Mouse (Mus musculus): Measurements from ENCODE around the gene Lcn2.
"Not testable (repeated sequence)": the region's sequence is repeated elsewhere in the genome, so short reads cannot be mapped to it uniquely, and the experiment has no call there.

The Lcn2 gene

DNA sequence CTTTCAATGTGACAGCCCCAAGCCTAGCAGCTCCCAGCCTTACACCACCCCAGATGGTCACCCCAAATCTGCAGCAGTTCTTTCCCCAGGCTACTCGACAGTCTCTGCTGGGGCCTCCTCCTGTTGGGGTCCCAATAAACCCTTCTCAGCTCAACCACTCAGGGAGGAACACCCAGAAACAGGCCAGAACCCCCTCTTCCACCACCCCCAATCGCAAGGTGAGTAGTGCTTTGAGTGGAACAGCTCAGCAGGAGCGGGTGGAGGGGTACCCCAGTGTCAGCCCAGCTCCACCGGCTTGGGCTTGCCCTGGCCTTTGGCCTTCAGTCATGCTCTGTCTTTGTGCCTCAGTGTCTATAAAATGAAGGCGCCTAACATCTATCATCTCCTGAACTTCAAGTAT is 20.7 kb downstream of the Lcn2 start:
- no peak for DNase-seq (ENCODE audit: low read depth)

GRCm38 (mm10) chr2:32364121-32364520 is 23.9 kb downstream of the Lcn2 start:
- DNase-seq (ENCODE audit: low read depth), result no peak

GRCm38 (mm10) chr2:32363376-32364106 is 24.5 kb downstream of the Lcn2 start:
- peak; percentile 89 for DNase-seq (ENCODE audit: low read depth)

DNA sequence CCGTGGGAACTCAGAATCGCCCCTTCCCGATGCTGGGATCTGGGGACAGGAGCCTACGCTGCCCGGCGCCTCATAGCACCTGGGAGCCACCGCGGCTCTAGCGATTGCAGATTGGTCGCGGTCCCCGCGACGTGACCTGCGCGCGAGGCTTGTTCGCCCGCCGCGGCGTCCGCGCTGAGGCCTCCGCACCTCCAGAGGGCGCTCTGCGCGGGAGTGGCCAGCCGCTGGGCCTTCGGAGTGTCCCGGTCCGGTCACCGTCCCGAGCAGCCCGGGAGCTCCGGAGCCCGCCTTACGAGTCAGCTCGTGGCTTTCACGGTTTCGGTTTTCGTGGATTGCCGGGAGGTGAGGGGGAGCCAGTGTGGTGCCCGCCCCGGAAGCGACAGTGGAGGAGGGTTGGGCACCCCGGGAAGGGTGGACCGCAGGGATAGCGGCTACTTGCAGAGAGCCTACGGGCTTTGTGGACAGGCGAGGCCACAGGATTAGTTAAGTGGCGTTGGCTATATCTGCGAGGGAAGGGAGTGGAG is 25.2 kb downstream of the Lcn2 start:
- peak; percentile 90 for DNase-seq (ENCODE audit: low read depth)

DNA sequence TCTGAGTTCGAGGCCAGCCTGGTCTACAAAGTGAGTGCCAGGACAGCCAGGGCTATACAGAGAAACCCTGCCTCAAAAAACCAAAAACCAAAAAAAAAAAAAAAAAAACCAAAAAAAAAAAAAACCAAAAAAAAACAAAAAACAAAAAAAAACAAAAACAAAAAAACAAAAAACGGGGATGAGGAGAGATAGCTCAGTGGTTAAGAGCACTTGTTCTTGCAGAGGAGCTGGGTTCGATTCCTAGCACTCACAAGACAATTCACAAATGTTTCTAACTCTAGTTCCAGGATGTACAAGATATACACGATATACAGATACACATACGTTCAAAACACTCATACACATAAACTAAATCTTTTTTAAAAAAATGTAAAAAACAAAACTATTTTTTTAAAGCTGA is 25.8 kb downstream of the Lcn2 start:
- DNase-seq (ENCODE audit: low read depth), result not testable (repeated sequence)

GRCm38 (mm10) chr2:32361437-32361836 is 26.6 kb downstream of the Lcn2 start:
- DNase-seq (ENCODE audit: low read depth), result no peak

DNA sequence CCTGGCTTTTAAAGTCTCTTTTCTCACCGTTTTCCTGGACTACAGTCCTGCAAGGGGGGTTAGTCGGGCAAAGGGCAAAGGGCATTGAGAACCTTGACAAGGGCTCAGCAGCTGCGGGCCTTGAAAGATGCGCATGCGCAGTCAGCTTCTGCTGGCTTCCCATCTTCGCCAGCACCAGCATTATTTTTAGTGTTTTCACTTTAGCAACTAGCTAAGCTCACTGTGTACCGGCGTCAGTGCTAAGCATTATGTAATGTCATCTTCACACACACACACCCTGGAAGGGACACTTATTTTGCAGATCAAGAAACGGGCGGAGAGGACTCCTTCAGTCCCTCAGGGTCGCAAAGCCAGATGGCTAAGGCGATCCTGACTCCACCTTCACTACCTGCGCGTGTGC is 27.3 kb downstream of the Lcn2 start:
- DNase-seq (ENCODE audit: low read depth), result peak; percentile 21

- DNase-seq (ENCODE audit: low read depth), result no peak
Measured at GRCm38 (mm10) chr2:32358381-32358780, 29.7 kb downstream of the Lcn2 start.

GRCm38 (mm10) chr2:32357710-32358109 is 30.3 kb downstream of the Lcn2 start:
- DNase-seq (ENCODE audit: low read depth), result no peak

DNA sequence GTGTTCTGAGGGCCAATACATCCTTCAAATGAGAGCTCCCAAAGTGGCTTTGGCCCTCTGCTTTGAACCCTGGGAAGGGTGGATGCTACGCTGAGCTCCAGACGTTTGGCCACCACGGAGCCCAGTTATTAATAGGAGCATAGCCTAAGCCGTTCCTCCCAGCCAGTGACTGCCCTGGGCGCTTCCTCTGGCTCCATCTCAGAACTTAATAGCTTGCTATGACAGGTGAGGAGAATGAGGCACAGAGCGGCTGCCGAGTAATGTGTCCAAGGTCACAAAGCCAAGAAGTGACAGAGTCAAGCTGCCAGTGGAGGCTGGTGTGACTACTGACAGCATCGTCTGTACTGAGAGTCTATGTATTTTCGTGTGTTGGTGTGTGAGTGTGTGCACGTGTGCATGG is 31.8 kb downstream of the Lcn2 start:
- no peak for DNase-seq (ENCODE audit: low read depth)

DNA sequence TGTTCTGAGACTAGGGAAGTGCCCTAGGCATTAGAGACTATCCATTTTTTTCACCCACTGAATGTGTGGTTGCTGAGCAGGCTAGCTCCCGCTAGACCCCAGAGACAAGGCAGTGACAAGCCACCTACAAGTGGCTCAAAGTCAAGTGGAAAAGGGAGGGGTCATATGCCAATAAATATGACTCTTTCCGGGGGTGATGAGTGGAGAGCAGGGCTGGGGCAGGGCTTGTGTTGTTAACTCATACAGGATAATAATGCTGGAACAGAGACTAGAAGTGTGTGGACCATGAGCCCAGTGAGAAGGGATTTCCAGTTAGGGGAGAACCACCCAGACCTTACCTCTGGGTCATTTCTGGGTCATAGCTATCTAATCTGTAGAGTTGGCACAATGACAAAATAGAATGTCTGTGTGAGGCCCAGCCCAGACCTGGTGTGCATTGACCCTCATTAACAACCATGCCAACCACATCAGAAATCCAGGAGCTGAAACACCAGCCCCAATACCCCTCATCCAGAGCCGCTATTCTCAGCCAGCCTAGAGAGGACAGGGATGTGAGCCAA is 33.6 kb downstream of the Lcn2 start:
- DNase-seq (ENCODE audit: low read depth), result no peak

- DNase-seq (ENCODE audit: low read depth), result no peak
Measured at GRCm38 (mm10) chr2:32353836-32354235, 34.2 kb downstream of the Lcn2 start.

- peak; percentile 77 for DNase-seq (ENCODE audit: low read depth)
Measured at GRCm38 (mm10) chr2:32353007-32353542, 35.0 kb downstream of the Lcn2 start, which contains the start of gene Dnm1. Dnm1 (minus strand) TSS chr2:32353338.

GRCm38 (mm10) chr2:32352151-32353006 is 35.7 kb downstream of the Lcn2 start, which contains the start of gene Ciz1:
Ciz1 (plus strand) TSS chr2:32352327.
- peak; percentile 47 for DNase-seq (ENCODE audit: low read depth)

DNA sequence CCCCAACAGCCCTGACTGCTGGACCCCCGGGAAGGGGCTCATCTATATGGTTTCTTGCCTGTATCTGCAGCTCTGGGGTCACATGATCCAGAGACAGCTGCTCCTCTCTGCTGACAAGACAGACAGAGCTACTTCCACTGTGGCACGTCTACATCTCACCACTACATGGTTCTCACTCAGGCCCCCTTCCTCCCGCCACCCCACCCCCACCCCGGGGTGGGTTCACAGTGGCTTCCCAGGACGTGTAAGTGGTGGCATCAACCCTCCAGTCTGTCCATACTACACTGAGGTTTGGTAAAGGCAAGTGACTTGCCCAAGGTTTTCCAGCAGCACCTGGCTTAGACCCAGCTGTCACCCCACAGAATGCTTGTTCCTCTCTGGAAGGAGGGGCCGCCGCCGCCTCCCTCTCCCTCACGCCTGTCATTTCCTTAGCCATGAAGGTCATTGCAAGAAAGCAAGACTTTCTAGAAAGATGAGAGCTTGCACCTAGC is 36.5 kb downstream of the Lcn2 start:
- DNase-seq (ENCODE audit: low read depth), result peak; percentile 39

DNA sequence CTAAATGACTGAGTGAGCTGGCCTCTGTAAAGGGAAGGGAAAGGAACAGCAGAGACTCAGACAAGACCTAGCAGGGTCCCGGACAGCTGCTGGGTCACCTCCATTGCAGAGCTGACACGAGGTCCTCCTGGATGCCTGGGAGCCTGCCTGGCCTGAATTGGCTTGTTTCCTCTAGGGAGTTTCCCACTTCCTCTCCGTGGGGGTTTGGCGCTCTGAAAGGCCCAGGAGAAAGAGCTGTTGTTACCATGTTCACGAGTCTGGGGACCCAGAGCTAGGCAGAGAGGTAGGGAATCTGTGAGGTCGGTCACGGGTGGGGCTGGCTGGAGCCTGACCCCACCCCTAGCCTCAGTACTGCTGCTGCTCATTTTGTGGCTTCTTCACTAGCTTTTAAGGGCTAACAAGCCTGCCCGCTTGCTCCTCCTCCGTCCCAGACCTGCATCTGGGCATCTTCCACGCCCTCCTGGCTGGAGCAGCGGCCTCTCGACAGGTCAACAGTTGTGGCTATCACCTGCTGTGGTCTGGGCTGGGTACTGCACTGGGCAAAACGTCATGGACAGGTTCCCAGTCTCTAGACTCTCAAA is 37.5 kb downstream of the Lcn2 start:
- DNase-seq (ENCODE audit: low read depth), result no peak

GRCm38 (mm10) chr2:32349625-32350255 is 38.3 kb downstream of the Lcn2 start:
- DNase-seq (ENCODE audit: low read depth), result no peak

DNA sequence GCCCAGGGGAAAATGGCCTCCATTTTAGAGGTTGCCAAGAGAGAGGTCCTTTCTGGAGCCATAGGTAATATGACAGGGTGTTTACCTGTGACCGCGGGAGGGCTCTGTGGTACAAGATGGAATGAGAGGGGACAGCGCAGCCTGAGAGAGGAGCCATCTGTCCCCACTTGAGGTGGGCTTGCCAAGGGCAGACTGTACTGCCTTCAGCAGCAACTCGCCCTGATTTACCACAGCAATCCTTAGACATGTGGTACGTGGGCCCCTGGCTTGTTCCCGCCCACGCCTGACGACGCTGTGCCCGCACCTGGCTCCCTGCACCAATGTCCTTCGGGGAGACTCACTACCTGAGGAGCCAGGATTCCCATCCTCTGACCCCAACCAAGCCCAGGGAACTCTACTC is 39.7 kb downstream of the Lcn2 start:
- DNase-seq (ENCODE audit: low read depth), result no peak

- no peak for DNase-seq (ENCODE audit: low read depth)
Measured at GRCm38 (mm10) chr2:32347019-32347418, 41.0 kb downstream of the Lcn2 start.

- no peak for DNase-seq (ENCODE audit: low read depth)
Measured at GRCm38 (mm10) chr2:32344598-32345321, 43.3 kb downstream of the Lcn2 start.

DNA sequence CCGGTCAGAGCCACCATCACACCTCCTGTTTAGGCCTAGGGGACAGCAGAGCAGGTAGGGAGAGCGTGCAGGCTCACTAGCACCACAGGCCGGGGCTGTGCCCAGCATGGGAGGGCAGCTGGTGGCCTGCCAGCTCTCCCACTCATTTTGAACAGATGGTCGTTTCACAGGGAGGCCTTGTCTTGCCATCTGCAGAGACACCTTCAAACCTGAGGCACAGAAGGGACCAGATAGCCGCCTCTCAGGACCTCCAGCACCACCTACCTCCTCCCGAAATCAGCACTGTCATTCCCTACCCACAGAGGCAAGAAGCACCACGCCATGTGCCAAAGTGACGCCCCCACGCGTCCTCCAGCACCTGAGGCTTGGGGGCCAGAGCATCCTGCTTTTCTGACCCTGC is 44.0 kb downstream of the Lcn2 start:
- no peak for DNase-seq (ENCODE audit: low read depth)
